Mouse (Mus musculus) frontal cortex, adult (tissue): ENCODE data around the gene Fam214b.
A peak's percentile ranks its signal among the peaks of the same experiment; 100 is the strongest.

Experiments used
- ATAC-seq: cut with Nextera tagmentation; 2 replicates; pipeline ENCODE4 v1.9.2; 2017; ENCODE audit warnings: mild to moderate bottlenecking, moderate library complexity, mixed read lengths; ENCODE audit not compliant: low TSS enrichment

Gene Fam214b

DNA sequence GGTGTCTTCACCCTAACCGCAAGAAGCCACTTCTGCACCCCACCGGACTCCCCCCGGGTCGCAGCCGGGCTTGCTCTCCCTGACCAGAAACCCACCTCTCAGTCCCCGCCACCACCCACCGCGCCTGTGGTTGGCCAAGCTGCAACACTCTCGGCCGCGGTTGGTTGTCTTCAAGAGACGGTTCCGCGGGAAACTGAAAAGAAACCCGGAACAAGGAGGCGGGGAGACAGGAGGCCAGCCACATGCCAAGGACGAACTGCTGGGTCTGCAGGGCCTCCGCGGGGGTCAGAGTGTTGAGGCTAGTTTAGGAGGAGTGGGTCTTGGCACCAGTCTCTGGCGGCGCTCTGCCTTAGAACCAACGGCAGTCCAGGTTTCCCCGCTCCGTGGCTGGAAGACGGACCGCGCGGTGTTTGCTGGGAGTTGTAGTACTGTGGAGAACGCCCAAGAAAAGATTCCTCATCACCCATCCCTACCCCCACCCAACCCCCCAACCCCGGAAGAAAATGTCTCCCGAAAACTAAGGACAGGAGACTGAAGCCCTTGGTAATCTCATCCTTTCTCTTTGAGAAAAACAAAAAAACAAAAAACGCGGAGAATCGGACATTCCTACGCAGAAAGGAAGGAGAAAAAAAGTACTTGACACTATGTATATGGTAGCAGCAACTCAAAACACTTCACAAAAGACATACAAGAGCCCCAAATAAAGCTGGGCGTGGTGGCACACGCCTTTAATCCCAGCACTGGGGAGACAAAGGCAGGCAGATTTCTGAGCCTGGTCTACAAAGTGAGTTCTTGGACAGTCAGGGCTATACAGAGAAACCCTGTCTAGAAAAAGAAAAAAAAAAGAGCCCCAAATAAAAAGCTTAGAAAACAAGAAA, 35.6 kb downstream of the Fam214b start, which contains the start of gene Fancg:
TSS of gene Fancg (minus strand) at position 346 of the 878 bp plus-strand sequence.
- ATAC-seq: peak; percentile 93

DNA sequence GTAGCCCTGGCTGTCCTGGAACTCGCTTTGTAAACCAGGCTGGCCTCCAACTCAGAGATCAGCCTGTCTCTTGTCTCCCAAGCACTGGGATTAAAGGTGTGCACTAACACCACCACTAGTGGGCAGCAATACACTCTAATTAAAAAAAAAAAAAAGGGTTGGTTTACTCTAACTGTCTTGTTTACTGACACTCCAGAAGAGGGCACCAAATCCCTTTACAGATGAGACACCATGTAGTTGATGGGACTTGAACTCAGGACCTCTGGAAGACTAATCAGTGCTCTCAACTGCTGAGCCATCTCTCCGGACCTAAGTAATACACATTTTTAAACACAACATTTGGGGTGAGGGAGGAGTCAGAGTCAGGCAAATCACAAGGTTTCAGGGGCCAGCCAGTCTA, 40.3 kb downstream of the Fam214b start:
- ATAC-seq: no peak

DNA sequence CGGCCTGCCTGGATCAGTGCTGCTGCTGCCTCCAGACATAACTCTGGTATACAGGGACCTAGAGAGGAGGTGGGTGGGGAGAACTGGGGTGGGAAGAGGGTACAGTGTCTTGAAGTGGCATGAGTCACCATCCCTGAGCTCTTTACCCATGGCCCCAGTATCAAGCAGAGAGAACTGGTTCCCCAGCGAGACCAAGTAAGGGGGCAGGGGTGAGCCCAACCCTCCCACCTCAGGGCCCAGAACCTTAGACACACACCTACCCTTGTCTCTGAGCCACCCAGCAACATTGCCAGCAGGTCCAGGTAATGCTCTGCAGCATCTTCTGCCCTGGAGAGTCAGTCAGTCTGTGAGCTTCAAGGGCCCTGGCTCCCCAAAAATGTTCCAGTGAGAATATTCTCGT, 41.1 kb downstream of the Fam214b start:
- ATAC-seq: no peak

DNA sequence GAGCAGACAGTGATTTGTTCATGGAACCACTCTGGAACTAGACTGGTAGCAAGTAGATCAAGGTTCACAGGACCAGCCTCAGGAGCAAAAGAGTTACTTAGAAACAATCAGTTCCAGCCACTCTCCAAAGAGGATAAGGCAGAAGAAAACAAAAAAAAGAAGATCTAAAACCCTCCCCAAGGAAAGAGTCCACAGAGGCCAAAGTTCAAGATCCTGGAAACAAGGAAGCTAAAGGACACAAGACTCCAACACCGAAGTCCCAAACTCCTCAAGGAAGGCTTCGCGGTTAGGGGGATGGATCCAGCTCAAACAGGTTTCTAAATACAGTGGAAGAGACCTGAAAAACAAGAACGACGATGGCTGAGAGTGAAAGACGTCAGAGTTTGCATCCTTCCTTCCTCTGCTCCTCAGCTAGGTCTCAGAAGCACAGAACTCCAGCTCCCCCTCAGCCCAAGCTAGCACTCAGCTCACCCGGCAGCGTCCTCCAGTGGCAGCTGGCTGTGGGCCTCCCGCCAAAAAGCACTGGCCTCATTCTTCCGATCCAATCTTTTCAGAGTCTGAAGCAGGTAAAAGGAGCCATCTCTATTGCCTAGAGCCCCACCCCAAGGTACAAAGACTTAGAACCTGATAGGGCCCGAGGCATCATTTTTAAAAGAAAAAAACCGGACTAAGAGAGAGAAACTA, 43.1 kb downstream of the Fam214b start:
- ATAC-seq: no peak

DNA sequence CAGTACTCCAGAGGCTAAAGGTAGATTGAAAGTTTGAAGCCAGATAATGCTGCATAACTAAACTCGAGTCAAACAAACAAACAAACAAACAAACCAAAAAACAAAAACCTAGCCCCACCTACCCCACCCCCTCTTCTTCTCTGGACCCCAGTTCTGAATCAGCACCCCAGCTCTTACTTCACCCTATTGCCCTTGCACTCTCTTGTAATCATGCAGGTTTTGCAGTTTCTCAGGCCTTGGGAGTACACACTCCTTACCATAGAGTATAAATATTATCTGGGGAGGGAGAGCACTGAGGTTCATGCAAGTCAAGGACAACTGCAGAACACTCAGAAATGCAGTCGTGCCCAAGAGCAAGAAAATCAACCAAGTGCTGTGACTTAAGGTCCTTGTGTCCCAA, 44.7 kb downstream of the Fam214b start:
- ATAC-seq: no peak

DNA sequence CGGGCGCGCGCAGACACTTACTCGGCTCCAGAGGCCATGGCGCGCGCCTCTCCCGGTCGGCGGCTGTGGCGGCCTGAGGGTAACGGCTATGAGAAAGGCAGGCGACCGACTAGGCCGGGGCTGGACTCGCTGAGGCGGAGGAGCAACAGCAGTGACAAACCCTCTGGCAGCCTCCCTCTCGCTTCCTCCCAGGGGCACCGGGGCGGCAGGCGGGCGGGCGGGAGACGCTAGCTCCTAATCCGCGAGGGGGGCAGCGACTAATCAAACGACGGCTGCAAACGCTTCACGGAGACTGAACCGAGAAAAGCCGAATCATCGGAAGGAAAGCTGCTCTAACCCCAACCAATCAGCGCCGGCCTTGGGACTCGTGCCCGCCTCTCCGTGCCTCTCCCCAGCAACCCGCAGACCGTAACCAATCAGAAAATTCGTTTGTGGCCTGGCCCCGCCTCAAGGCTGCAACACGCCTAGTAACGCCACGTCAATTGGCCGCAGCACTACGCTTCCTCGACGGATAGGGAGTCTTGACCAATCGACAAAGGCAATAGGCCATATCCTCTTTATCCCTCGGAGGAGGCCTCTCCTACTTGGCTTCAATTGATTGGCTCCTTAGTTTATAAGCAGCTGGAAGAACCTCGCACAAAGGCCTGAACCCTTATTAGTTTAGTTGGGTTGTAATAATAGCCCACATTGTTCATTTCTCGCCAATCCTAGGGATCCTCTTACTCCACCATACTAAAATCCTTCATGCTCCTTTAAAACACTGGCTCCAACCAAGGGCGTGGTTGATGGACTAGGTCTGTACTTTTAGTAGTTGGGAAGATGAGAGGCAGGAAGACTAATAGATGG, 45.7 kb downstream of the Fam214b start, which contains the start of gene Vcp:
TSS of gene Vcp (minus strand) at position 367 of the 846 bp plus-strand sequence.
- peak; percentile 93 for ATAC-seq

DNA sequence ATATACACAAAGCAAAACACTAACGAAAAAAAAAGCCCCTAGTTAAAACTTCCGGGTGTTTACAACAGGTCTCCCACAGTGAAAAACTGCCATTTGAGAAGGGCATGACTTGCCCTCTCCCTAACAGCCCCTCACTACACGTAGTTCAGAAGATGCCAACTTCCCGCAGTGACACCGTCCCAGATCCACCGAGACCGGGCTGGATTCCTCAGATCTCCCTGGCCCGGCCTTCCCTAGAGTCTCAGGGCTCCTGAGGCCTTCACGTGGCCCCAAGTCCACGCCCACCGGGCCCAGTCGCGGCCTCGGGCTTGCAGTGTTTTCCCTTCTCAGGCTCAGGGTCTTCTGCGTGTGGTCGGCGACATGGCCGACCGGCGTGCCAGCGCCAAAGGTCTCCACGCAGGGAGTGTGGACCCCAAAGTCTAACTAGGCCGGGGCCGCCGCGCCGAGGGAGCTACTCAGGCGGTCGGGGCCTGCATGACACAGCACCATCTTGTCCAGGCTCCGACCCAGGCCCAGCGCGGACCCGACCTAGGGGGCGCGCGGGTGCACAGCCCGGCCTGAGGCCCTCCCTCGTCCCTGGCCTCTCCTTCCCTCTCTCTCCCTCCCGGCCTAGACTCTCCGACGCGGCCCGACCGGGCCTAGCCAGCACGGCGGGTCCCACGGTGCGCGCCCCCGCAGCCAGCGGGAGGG, 46.4 kb downstream of the Fam214b start:
- peak; percentile 48 for ATAC-seq

DNA sequence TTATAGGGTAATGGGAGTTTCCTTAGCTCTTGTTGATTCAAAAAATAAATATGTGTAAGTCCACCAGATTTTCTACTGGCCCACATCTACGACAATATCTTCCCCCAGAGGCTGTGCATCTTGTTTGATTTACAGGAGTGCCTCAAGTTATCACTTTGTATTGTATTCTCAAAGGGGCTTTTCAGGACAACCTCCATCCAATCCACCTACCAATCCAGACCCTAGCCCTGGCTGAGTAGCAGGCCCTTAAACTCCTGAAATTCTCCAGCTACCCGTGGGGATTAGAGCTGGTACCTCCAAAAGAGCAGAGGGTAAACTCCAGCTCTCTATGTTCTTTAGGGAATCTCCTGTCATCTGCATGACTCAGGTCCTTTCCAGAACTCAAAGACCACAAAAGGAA, 48.0 kb downstream of the Fam214b start:
- no peak for ATAC-seq

DNA sequence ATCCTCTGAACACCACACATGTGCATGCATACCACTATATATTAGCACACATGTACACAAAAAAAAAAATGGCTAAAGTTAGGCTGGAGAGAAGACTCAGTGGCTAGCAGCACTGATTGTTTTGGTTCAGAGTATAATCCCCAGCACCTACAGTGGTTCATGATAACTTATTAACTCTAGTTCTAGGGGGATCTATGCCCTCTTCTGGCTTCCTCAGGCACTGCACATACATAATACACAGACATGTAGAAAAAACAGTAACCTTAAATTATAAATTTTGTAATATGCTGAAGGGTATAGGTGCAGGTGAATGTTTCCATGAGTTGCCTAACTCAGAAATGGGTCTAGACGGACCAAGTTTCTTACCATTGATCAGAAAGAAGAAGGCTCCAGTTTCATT, 57.7 kb downstream of the Fam214b start:
- ATAC-seq: no peak
